Mouse (Mus musculus): ENCODE data around the gene Ptma.
"Not testable (repeated sequence)": the region's sequence is repeated elsewhere in the genome, so short reads cannot be mapped to it uniquely, and the experiment has no call there.

Gene Ptma

GRCm38 (mm10) chr1:86496340-86496739 is 30.2 kb upstream of the Ptma start:
- DNase-seq (ENCODE audit: low spot score in 2 of 2), result no peak

- no peak for DNase-seq (ENCODE audit: low spot score in 2 of 2)
Observed at GRCm38 (mm10) chr1:86497361-86497760, 29.2 kb upstream of the Ptma start.

GRCm38 (mm10) chr1:86497986-86498385 is 28.5 kb upstream of the Ptma start:
- no peak for DNase-seq (ENCODE audit: low spot score in 2 of 2)

GRCm38 (mm10) chr1:86498611-86499010 is 27.9 kb upstream of the Ptma start:
- DNase-seq (ENCODE audit: low spot score in 2 of 2), result no peak

GRCm38 (mm10) chr1:86499903-86500302 is 26.6 kb upstream of the Ptma start:
- peak; percentile 60 to 72 for DNase-seq (ENCODE audit: low spot score in 2 of 2)

GRCm38 (mm10) chr1:86500681-86501080 is 25.8 kb upstream of the Ptma start:
- DNase-seq (ENCODE audit: low spot score in 2 of 2), result no peak

GRCm38 (mm10) chr1:86501114-86501532 is 25.4 kb upstream of the Ptma start:
- DNase-seq (ENCODE audit: low spot score in 2 of 2), result peak in 1 of 2 experiments; percentile 38

GRCm38 (mm10) chr1:86501559-86501958 is 25.0 kb upstream of the Ptma start:
- peak; percentile 87 to 95 for DNase-seq (ENCODE audit: low spot score in 2 of 2)

GRCm38 (mm10) chr1:86502221-86503048 is 24.1 kb upstream of the Ptma start:
- no peak for DNase-seq (ENCODE audit: low spot score in 2 of 2)

- DNase-seq (ENCODE audit: low spot score in 2 of 2), result peak in 1 of 2 experiments; percentile 51
Observed at GRCm38 (mm10) chr1:86503165-86503747, 23.3 kb upstream of the Ptma start.

- peak; percentile 95 to 97 for DNase-seq (ENCODE audit: low spot score in 2 of 2)
Observed at GRCm38 (mm10) chr1:86503906-86504696, 22.4 kb upstream of the Ptma start.

- peak in 1 of 2 experiments; percentile 30 for DNase-seq (ENCODE audit: low spot score in 2 of 2)
Observed at GRCm38 (mm10) chr1:86504697-86505421, 21.7 kb upstream of the Ptma start.

- DNase-seq (ENCODE audit: low spot score in 2 of 2), result peak in 1 of 2 experiments; percentile 32
Observed at GRCm38 (mm10) chr1:86505461-86505860, 21.1 kb upstream of the Ptma start.

GRCm38 (mm10) chr1:86506420-86506819 is 20.1 kb upstream of the Ptma start:
- DNase-seq (ENCODE audit: low spot score in 2 of 2), result no peak

GRCm38 (mm10) chr1:86507866-86508265 is 18.7 kb upstream of the Ptma start:
- no peak for DNase-seq (ENCODE audit: low spot score in 2 of 2)

GRCm38 (mm10) chr1:86509410-86509809 is 17.1 kb upstream of the Ptma start:
- peak; percentile 79 to 88 for DNase-seq (ENCODE audit: low spot score in 2 of 2)

GRCm38 (mm10) chr1:86510266-86510665 is 16.3 kb upstream of the Ptma start:
- no peak for DNase-seq (ENCODE audit: low spot score in 2 of 2)

- no peak for DNase-seq (ENCODE audit: low spot score in 2 of 2)
Observed at GRCm38 (mm10) chr1:86510676-86511441, 15.7 kb upstream of the Ptma start.

- no peak for DNase-seq (ENCODE audit: low spot score in 2 of 2)
Observed at GRCm38 (mm10) chr1:86512154-86512720, 14.3 kb upstream of the Ptma start.

GRCm38 (mm10) chr1:86513031-86513430 is 13.5 kb upstream of the Ptma start:
- DNase-seq (ENCODE audit: low spot score in 2 of 2), result not testable (repeated sequence)

Data from urinary bladder, postnatal 4 days (tissue).